Mouse (Mus musculus) liver, adult 2 months (tissue): ENCODE data around the gene Fut11. TPM values are rescaled to one million over a fixed set of nuclear protein-coding genes. Genes with fewer than 3 reads are reported as not detected.
A peak's percentile ranks its signal among the peaks of the same experiment; 100 is the strongest.

Experiments
- DNase-seq: peaks from one replicate; pipeline ENCODE4 v3.0.0-alpha.2; 2011; ENCODE audit warnings: low read depth, low spot score; ENCODE audit errors: extremely low read depth
- H3K27ac ChIP-seq: fragments of 200-500 bp; replicated peaks from 2 replicates; pipeline ENCODE4 v1.5.1; 2012; ENCODE audit warnings: low read depth, mild to moderate bottlenecking, control low read depth, inconsistent platforms, low read length; ENCODE audit not compliant: insufficient read depth
- H3K27me3 ChIP-seq: fragments of 200-500 bp; 2 replicates; pipeline ENCODE4 v1.6.1; 2012; ENCODE audit warnings: mild to moderate bottlenecking, moderate library complexity, low read length, inconsistent platforms; ENCODE audit not compliant: control insufficient read depth, insufficient read depth
- H3K36me3 ChIP-seq: fragments of 200-500 bp; 2 replicates; pipeline ENCODE4 v1.6.1; 2012; ENCODE audit warnings: low read length, inconsistent platforms; ENCODE audit not compliant: control insufficient read depth, insufficient read depth
- H3K4me1 ChIP-seq: fragments of 200-500 bp; 2 replicates; pipeline ENCODE4 v1.6.1; 2011; ENCODE audit warnings: low read length; ENCODE audit not compliant: control insufficient read depth, insufficient read depth
- H3K4me3 ChIP-seq: fragments of 200-500 bp; 2 replicates; pipeline ENCODE4 v1.5.1; 2011; ENCODE audit warnings: low read depth, mild to moderate bottlenecking, control low read depth, low read length, moderate library complexity; ENCODE audit not compliant: insufficient read depth
- H3K79me2 ChIP-seq: fragments of 200-500 bp; 2 replicates; pipeline ENCODE4 v1.6.1; 2012; ENCODE audit warnings: inconsistent platforms, mild to moderate bottlenecking, low read length, moderate library complexity; ENCODE audit not compliant: control insufficient read depth, insufficient read depth
- H3K9ac ChIP-seq: fragments of 200-500 bp; 2 replicates; pipeline ENCODE4 v1.6.1; 2012; ENCODE audit warnings: low read depth, mild to moderate bottlenecking, control low read depth, inconsistent platforms, low read length
- CTCF ChIP-seq: fragments of 200-500 bp; IDR thresholded peaks from 2 replicates; pipeline ENCODE4 v1.5.1; 2011; ENCODE audit warnings: low read depth, low read length, control low read depth
- POLR2A ChIP-seq: fragments of 200-500 bp; IDR thresholded peaks from 2 replicates; pipeline ENCODE4 v1.6.1; 2011; ENCODE audit warnings: low read length, control low read depth; ENCODE audit not compliant: insufficient read depth; ENCODE audit errors: extremely low read depth
- WGBS: fragments of 180-500 bp; shearing (Covaris S2); methylation state at CpG from one replicate; pipeline ENCODE4 v1.1.7; 2018; 5-methylcytosine and 5-hydroxymethylcytosine counted together
- polyA plus RNA-seq: library from polyadenylated mRNA; depleted of rRNA; stranded (reverse); fragments of >200 nt; gene quantifications from 2 replicates; pipeline ENCODE4 v1.2.3, GENCODE M21; 2012
- total RNA-seq: library from RNA; depleted of rRNA; stranded (reverse); fragments of >200 nt; gene quantifications from 2 replicates; pipeline ENCODE4 v1.2.3, GENCODE M21; 2014

Gene Fut11
- total and polyA plus RNA-seq, 2 experiments = 3.3 to 3.8 TPM

GRCm38 (mm10) chr14:20654690-20655421, 39.9 kb upstream of the Fut11 start:
- TF ChIP-seq POLR2A (no peak), CTCF (no peak)
- no peak overlapping the region for H3K27ac ChIP-seq
- no peak for DNase-seq
- H3K4me3 ChIP-seq = no peak overlapping the region
- H3K27me3 ChIP-seq = no peaks in the 10 kb centered on the region
- 81% methylated on average over 9 of the region's 9 CpGs for WGBS
- H3K9ac ChIP-seq = no peak overlapping the region
- H3K79me2 ChIP-seq = no peaks in the 10 kb centered on the region
- H3K4me1 ChIP-seq = no peaks in the 10 kb centered on the region; the same call in 1 of the 2 replicates
- no peaks in the 10 kb centered on the region for H3K36me3 ChIP-seq

- no peak overlapping the region for H3K4me3 ChIP-seq
- no peak overlapping the region for H3K27ac ChIP-seq
- H3K4me1 ChIP-seq = no peaks in the 10 kb centered on the region; the same call in 1 of the 2 replicates
- H3K79me2 ChIP-seq = no peaks in the 10 kb centered on the region
- no peaks in the 10 kb centered on the region for H3K27me3 ChIP-seq
- H3K36me3 ChIP-seq = no peaks in the 10 kb centered on the region
- 73% methylated on average over 9 of the region's 9 CpGs for WGBS
- no peak overlapping the region for H3K9ac ChIP-seq
- no peak for TF ChIP-seq CTCF
- TF ChIP-seq POLR2A = no peak
- DNase-seq = no peak
These were observed 39.0 kb upstream of the Fut11 start for GRCm38 (mm10) chr14:20655731-20656130.

GRCm38 (mm10) chr14:20656361-20656760, 38.4 kb upstream of the Fut11 start, which contains the start of gene Myoz1:
TSS of gene Myoz1 (minus strand) at chr14:20656540.
- no peaks in the 10 kb centered on the region for H3K36me3 ChIP-seq
- H3K4me3 ChIP-seq = no peak within 1 kb of the TSS
- H3K9ac ChIP-seq = no peak within 1 kb of the TSS
- DNase-seq = no peak
- TF ChIP-seq POLR2A (no peak), CTCF (no peak)
- H3K79me2 ChIP-seq = no peaks in the 10 kb centered on the region
- WGBS = 81% methylated on average over 11 of the region's 11 CpGs
- H3K27me3 ChIP-seq = no peaks in the 10 kb centered on the region
- H3K27ac ChIP-seq = no peak within 1 kb of the TSS
- H3K4me1 ChIP-seq = no peaks in the 10 kb centered on the region; the same call in 1 of the 2 replicates

DNA sequence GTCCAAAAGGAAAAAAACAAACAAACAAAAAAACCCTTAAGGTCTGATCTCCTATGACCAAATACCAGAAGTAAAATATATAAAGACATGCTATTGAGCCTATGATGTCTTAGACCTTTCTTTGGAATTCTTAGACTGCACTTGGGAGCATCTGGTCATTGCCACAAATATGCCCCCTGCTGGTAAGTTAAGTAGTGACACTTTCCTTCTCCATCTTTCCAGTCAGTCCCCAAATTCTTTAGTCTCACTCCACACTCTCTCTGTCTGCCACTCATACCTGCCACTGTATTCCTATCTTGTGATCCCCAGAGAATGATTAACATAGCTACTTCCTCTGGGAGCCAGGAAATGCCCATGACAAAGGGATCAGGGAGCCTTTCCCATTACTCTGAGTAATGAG, 36.4 kb upstream of the Fut11 start:
- no peaks in the 10 kb centered on the region for H3K27me3 ChIP-seq
- no peak overlapping the region for H3K27ac ChIP-seq
- no peaks in the 10 kb centered on the region for H3K79me2 ChIP-seq
- peaks cover 4% of the 10 kb centered on the region for H3K4me1 ChIP-seq
- no peak overlapping the region for H3K4me3 ChIP-seq
- peak; percentile 43; the same call in 1 of the 2 replicates for TF ChIP-seq CTCF
- TF ChIP-seq POLR2A = no peak
- no peaks in the 10 kb centered on the region for H3K36me3 ChIP-seq
- DNase-seq = peak; percentile 43
- no peak overlapping the region for H3K9ac ChIP-seq

- no peak for DNase-seq
- peaks cover 4% of the 10 kb centered on the region for H3K4me1 ChIP-seq
- H3K27me3 ChIP-seq = no peaks in the 10 kb centered on the region
- H3K4me3 ChIP-seq = no peak overlapping the region
- H3K9ac ChIP-seq = no peak overlapping the region
- WGBS = 82% methylated on average over 6 of the region's 6 CpGs
- H3K79me2 ChIP-seq = no peaks in the 10 kb centered on the region
- TF ChIP-seq POLR2A (no peak), CTCF (no peak)
- no peak overlapping the region for H3K27ac ChIP-seq
- no peaks in the 10 kb centered on the region for H3K36me3 ChIP-seq
These were observed 35.9 kb upstream of the Fut11 start for GRCm38 (mm10) chr14:20658902-20659301.

DNA sequence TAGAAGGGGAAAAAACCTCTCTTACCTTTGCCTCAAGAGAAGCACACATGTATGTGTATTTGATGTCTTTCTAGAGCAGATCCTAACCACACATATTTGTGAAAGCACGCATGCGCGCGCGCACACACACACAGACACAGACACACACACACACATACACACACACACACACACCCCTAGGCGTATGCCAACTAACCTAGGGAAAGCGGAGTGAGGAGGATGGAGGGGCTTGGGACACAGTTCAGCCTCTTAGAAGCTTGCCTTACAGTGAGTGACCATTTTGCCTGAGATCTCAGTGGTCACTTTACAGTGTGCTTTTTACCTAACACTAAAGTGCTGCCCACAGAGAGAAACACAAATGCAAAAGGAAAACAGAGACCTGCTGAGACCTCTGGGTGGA, 35.1 kb upstream of the Fut11 start:
- TF ChIP-seq POLR2A = no peak
- TF ChIP-seq CTCF = no peak
- Histone ChIP-seq H3K9ac (no peak overlapping the region), H3K4me3 (no peak overlapping the region), H3K27me3 (no peaks in the 10 kb centered on the region), H3K4me1 (peaks cover 4% of the 10 kb centered on the region), H3K36me3 (no peaks in the 10 kb centered on the region), H3K27ac (no peak overlapping the region), H3K79me2 (no peaks in the 10 kb centered on the region)
- DNase-seq = no peak
- WGBS = 96% methylated on average over 7 of the region's 7 CpGs
